Mouse (Mus musculus): ENCODE data around the gene Pigl. TPM values are rescaled to one million over a fixed set of nuclear protein-coding genes. Genes with fewer than 3 reads are reported as not detected.

Gene Pigl
- polyA plus RNA-seq, 1 experiment from 2014 or later = 10.7 TPM

GRCm38 (mm10) chr11:62476156-62476555 is 17.9 kb downstream of the Pigl start:
- Histone ChIP-seq H3K4me1 (replicated peaks) (no peaks in the 10 kb centered on the region), H3K4me3 (no peak overlapping the region), H3K27ac (no peak overlapping the region), H3K36me3 (no peaks in the 10 kb centered on the region), H3K9me3 (no peaks in the 10 kb centered on the region), H3K27me3 (ENCODE audit: insufficient read depth, poor library complexity, severe bottlenecking) (no peaks in the 10 kb centered on the region)
- DNase-seq (ENCODE audit: low spot score) = no peak
- 97% methylated on average over 4 of the region's 4 CpGs for WGBS

- 85% methylated on average over 6 of the region's 6 CpGs for WGBS
- no peak for DNase-seq (ENCODE audit: low spot score)
Measured at GRCm38 (mm10) chr11:62478931-62479330, 20.7 kb downstream of the Pigl start.

GRCm38 (mm10) chr11:62479581-62479980 is 21.3 kb downstream of the Pigl start:
- Histone ChIP-seq H3K27me3 (ENCODE audit: insufficient read depth, poor library complexity, severe bottlenecking) (no peaks in the 10 kb centered on the region), H3K4me3 (no peak overlapping the region), H3K27ac (no peak overlapping the region), H3K36me3 (no peaks in the 10 kb centered on the region), H3K4me1 (replicated peaks) (no peaks in the 10 kb centered on the region), H3K9me3 (no peaks in the 10 kb centered on the region)
- no peak for DNase-seq (ENCODE audit: low spot score)
- WGBS = 91% methylated on average over 5 of the region's 5 CpGs

More at GRCm38 (mm10) chr11:62478931-62479330, 20.7 kb downstream of the Pigl start:
- H3K27ac ChIP-seq = no peak overlapping the region
- H3K27me3 ChIP-seq (ENCODE audit: insufficient read depth, poor library complexity, severe bottlenecking) = no peaks in the 10 kb centered on the region
- H3K4me3 ChIP-seq = no peak overlapping the region
- H3K36me3 ChIP-seq = no peaks in the 10 kb centered on the region
- no peaks in the 10 kb centered on the region for H3K4me1 ChIP-seq (replicated peaks)
- H3K9me3 ChIP-seq = no peaks in the 10 kb centered on the region

DNA sequence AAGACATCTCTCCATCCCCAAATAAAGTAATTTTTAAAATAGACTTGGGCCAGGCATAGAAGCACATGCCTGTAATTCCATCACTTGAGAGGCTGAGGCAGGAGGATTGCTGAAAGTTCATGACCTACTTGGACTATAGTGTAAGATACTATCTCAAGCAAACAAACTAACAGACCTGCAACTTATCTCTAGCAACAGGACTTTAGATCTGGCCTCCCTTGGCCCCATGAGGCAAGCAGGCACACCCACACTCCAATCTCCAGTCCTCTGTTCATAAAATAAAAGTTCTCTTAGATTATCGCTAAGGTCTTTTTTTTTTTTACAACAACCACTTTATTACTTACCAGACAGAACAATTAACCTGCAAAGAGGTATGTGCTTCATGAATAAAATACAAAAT is 28.7 kb downstream of the Pigl start:
- DNase-seq (ENCODE audit: low spot score) = no peak
- H3K9me3 ChIP-seq = no peaks in the 10 kb centered on the region
- no peak overlapping the region for H3K4me3 ChIP-seq
- no peaks in the 10 kb centered on the region for H3K4me1 ChIP-seq (replicated peaks)
- WGBS = 96% methylated on average over 1 of the region's 1 CpGs
- no peaks in the 10 kb centered on the region for H3K27me3 ChIP-seq (ENCODE audit: insufficient read depth, poor library complexity, severe bottlenecking)
- no peak overlapping the region for H3K27ac ChIP-seq
- no peaks in the 10 kb centered on the region for H3K36me3 ChIP-seq

DNA sequence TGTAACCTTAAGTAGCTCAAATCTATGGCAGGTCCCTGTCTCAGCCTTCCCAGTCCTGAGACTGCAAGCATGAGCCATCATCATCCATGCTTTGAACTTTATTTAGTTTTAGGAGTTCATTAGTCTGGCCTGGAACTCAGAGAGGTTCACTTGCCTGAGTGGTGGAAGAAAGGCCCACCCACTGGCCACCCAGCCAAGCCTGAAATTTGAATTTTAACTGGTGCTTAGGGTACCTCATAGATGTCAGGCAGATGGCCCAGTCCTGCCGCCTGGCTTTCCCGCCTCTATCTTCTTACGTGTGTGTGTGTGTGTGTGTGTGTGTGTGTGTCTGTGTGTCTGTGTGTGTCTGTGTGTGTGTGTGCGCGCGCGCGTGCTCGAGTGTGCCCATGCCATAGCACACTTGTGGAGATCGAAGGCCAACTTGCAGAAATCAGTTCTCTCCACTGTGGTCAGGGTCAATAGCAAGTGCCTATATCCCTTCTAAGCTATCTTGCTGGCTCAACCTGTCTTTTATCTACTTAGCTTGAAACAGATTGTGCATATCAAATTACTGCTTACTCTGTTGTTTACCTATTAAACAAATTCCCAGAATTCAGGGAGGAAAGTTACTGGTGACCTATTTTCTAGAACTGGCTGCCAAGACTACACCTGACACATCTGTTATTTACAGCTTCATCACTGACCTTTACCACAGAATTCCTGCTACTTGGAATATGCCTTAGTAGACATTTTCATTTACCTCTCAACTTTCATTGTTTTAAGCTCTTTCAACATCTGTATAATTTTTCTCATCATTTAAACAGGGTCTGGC is 29.5 kb downstream of the Pigl start:
- DNase-seq (ENCODE audit: low spot score) = no peak
- no peaks in the 10 kb centered on the region for H3K36me3 ChIP-seq
- H3K27me3 ChIP-seq (ENCODE audit: insufficient read depth, poor library complexity, severe bottlenecking) = no peaks in the 10 kb centered on the region
- H3K4me1 ChIP-seq (replicated peaks) = no peaks in the 10 kb centered on the region
- 94% methylated on average over 10 of the region's 10 CpGs for WGBS
- no peaks in the 10 kb centered on the region for H3K9me3 ChIP-seq
- H3K27ac ChIP-seq = no peak overlapping the region
- no peak overlapping the region for H3K4me3 ChIP-seq

- no peaks in the 10 kb centered on the region for H3K9me3 ChIP-seq
- H3K4me3 ChIP-seq = no peak overlapping the region
- H3K27me3 ChIP-seq (ENCODE audit: insufficient read depth, poor library complexity, severe bottlenecking) = no peaks in the 10 kb centered on the region
- 97% methylated on average over 6 of the region's 6 CpGs for WGBS
- no peaks in the 10 kb centered on the region for H3K36me3 ChIP-seq
- H3K27ac ChIP-seq = no peak overlapping the region
- no peak for DNase-seq (ENCODE audit: low spot score)
- H3K4me1 ChIP-seq (replicated peaks) = peaks cover 18% of the 10 kb centered on the region
Measured at GRCm38 (mm10) chr11:62493701-62494100, 35.4 kb downstream of the Pigl start.

- WGBS = 4% methylated on average over 6 of the region's 6 CpGs
- peak overlapping the region; percentile 87 for H3K27ac ChIP-seq
- no peaks in the 10 kb centered on the region for H3K27me3 ChIP-seq (ENCODE audit: insufficient read depth, poor library complexity, severe bottlenecking)
- no peaks in the 10 kb centered on the region for H3K36me3 ChIP-seq
- H3K4me1 ChIP-seq (replicated peaks) = peaks cover 18% of the 10 kb centered on the region
- H3K4me3 ChIP-seq = no peak overlapping the region; the same call in 1 of the 2 replicates
- peak; percentile 60 for DNase-seq (ENCODE audit: low spot score)
- no peaks in the 10 kb centered on the region for H3K9me3 ChIP-seq
Measured at GRCm38 (mm10) chr11:62494754-62495275, 36.6 kb downstream of the Pigl start.

- DNase-seq (ENCODE audit: low spot score) = peak; percentile 25
- Histone ChIP-seq H3K27me3 (ENCODE audit: insufficient read depth, poor library complexity, severe bottlenecking) (no peaks in the 10 kb centered on the region), H3K4me3 (no peak overlapping the region), H3K36me3 (no peaks in the 10 kb centered on the region), H3K27ac (peak overlapping the region; percentile 87), H3K9me3 (no peaks in the 10 kb centered on the region), H3K4me1 (replicated peaks) (peaks cover 18% of the 10 kb centered on the region)
- WGBS = 33% methylated on average over 9 of the region's 10 CpGs
Measured at GRCm38 (mm10) chr11:62495276-62495801, 37.1 kb downstream of the Pigl start.

DNA sequence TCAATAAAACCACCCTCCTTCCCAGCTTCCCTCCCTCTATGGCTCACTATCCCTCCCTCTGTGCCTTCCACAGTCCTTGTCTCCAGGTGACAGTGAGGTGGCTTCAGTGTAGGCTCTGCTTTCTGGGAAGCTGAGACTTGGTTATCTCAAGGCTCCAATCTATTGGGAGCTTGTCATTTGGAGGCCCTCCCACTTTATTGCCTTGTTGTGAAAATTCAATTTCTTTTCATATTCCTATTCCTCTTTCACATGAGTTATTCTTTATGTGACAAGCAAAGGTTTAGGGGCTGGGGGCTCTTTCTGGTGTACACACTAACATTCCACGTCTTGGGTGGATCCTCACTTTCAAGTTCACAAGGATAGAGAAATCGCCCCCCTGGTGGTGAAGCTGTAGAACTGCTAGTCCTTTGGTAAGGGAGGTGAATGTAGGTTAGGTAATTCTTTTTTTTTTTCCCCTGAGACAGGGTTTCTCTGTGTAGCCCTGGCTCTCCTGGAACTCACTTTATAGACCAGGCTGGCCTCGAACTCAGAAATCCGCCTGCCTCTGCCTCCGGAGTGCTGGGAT is 38.0 kb downstream of the Pigl start:
- H3K27me3 ChIP-seq (ENCODE audit: insufficient read depth, poor library complexity, severe bottlenecking) = no peaks in the 10 kb centered on the region
- WGBS = 63% methylated on average over 5 of the region's 5 CpGs
- peak; percentile 30 for DNase-seq (ENCODE audit: low spot score)
- no peaks in the 10 kb centered on the region for H3K9me3 ChIP-seq
- no peak overlapping the region for H3K27ac ChIP-seq
- peaks cover 18% of the 10 kb centered on the region for H3K4me1 ChIP-seq (replicated peaks)
- H3K4me3 ChIP-seq = no peak overlapping the region
- no peaks in the 10 kb centered on the region for H3K36me3 ChIP-seq

DNA sequence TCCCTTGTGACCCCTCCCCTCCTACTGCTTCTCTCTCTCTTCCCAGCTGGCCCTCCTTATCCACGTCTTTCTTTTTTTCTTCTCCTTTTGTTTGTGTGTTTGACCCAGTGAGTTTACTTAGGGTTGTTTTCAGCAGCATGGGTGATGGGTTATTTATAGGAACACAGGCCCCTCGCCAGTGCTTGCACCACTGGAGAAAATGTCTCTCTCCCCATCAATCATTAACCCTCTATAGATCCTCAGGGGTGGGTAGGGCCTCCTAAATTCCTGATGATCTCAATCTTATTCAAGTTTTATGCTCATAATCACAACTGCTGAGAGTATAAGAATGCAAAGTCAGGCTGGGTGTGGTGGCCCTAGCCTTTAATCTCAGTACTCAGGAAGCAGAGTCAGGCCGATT is 38.9 kb downstream of the Pigl start:
- Histone ChIP-seq H3K4me3 (no peak overlapping the region), H3K27me3 (ENCODE audit: insufficient read depth, poor library complexity, severe bottlenecking) (no peaks in the 10 kb centered on the region), H3K9me3 (no peaks in the 10 kb centered on the region), H3K36me3 (no peaks in the 10 kb centered on the region), H3K27ac (no peak overlapping the region), H3K4me1 (replicated peaks) (peaks cover 18% of the 10 kb centered on the region)
- no peak for DNase-seq (ENCODE audit: low spot score)
- 58% methylated on average over 3 of the region's 3 CpGs for WGBS

GRCm38 (mm10) chr11:62498802-62499201 is 40.5 kb downstream of the Pigl start:
- Histone ChIP-seq H3K9me3 (no peaks in the 10 kb centered on the region), H3K4me3 (no peak overlapping the region), H3K36me3 (no peaks in the 10 kb centered on the region), H3K4me1 (replicated peaks) (peaks cover 18% of the 10 kb centered on the region), H3K27ac (no peak overlapping the region), H3K27me3 (ENCODE audit: insufficient read depth, poor library complexity, severe bottlenecking) (no peaks in the 10 kb centered on the region)
- WGBS = 83% methylated on average over 2 of the region's 2 CpGs
- no peak for DNase-seq (ENCODE audit: low spot score)

GRCm38 (mm10) chr11:62500529-62500928 is 42.3 kb downstream of the Pigl start:
- peaks cover 4% of the 10 kb centered on the region; the same call in 1 of the 2 replicates for H3K4me1 ChIP-seq (replicated peaks)
- DNase-seq (ENCODE audit: low spot score) = no peak
- H3K27ac ChIP-seq = no peak overlapping the region
- 0 out of 2 replicates have a peak, but pooled peaks cover 7% of the 10 kb centered on the region for H3K36me3 ChIP-seq
- H3K27me3 ChIP-seq (ENCODE audit: insufficient read depth, poor library complexity, severe bottlenecking) = no peaks in the 10 kb centered on the region
- no peaks in the 10 kb centered on the region for H3K9me3 ChIP-seq
- no peak overlapping the region for H3K4me3 ChIP-seq
- 87% methylated on average over 2 of the region's 2 CpGs for WGBS

DNA sequence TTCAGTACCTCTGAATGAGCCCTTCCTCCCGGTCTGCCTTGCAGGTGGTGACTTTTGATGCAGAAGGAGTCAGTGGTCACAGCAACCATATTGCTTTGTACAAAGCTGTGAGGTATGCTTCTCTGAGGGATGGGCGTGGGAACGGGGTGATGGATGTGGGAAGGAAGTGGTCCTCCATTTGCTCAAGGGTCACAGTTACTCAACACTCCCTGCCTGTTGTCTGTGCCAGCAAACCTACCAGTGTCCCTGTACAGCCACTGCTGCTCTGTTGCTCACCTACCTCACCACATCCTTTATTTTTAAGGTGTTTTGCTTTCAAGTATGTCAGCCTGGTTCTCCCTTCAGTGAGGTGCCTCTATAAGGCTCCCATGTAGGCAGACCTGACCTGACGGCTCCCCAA is 49.4 kb downstream of the Pigl start:
- Histone ChIP-seq H3K36me3 (peaks cover 18% of the 10 kb centered on the region; the same call in 1 of the 2 replicates), H3K9me3 (no peaks in the 10 kb centered on the region), H3K4me3 (no peak overlapping the region), H3K27ac (no peak overlapping the region), H3K4me1 (replicated peaks) (peaks cover 7% of the 10 kb centered on the region), H3K27me3 (ENCODE audit: insufficient read depth, poor library complexity, severe bottlenecking) (no peaks in the 10 kb centered on the region)
- DNase-seq (ENCODE audit: low spot score) = no peak
- WGBS = 88% methylated on average over 4 of the region's 4 CpGs
